Mouse (Mus musculus) embryonic facial prominence, embryonic 10.5 days (tissue): ENCODE results near the gene Il13ra1. TPM values are rescaled to one million over a fixed set of nuclear protein-coding genes. Genes with fewer than 3 reads are reported as not detected.

ENCODE experiments used
- DNase-seq: peaks from one replicate; pipeline ENCODE4 v3.0.0-alpha.2; 2017; ENCODE audit warnings: low spot score
- H3K27ac ChIP-seq: fragments of 300-500 bp; sonication (generic); replicated peaks from 2 replicates; pipeline ENCODE4 v1.5.1; 2016; ENCODE audit warnings: mild to moderate bottlenecking
- H3K27me3 ChIP-seq: fragments of 300-500 bp; sonication (generic); replicated peaks from 2 replicates; pipeline ENCODE4 v1.6.1; 2016; ENCODE audit warnings: low read depth, mild to moderate bottlenecking; ENCODE audit not compliant: poor library complexity, severe bottlenecking
- H3K36me3 ChIP-seq: fragments of 300-500 bp; sonication (generic); replicated peaks from 2 replicates; pipeline ENCODE4 v1.6.1; 2016; ENCODE audit warnings: mild to moderate bottlenecking, moderate library complexity
- H3K4me1 ChIP-seq: fragments of 300-500 bp; sonication (generic); 2 replicates; pipeline ENCODE4 v1.6.1; 2016
- H3K4me3 ChIP-seq: fragments of 300-500 bp; sonication (generic); 2 replicates; pipeline ENCODE4 v1.5.1; 2016; ENCODE audit warnings: mild to moderate bottlenecking, moderate library complexity
- H3K9me3 ChIP-seq: fragments of 300-500 bp; sonication (generic); 2 replicates; pipeline ENCODE4 v1.6.1; 2016; ENCODE audit warnings: mild to moderate bottlenecking
- WGBS: fragments of 180-500 bp; shearing (Covaris S2); methylation state at CpG from one replicate; pipeline ENCODE4 v1.1.7; 2016; 5-methylcytosine and 5-hydroxymethylcytosine counted together
- polyA plus RNA-seq: library from polyadenylated mRNA; unstranded; fragments of >200 nt; fragmentation: Nextera tagmentation; extraction: Ambion mirVana; gene quantifications from 2 replicates; pipeline ENCODE4 v1.2.1, GENCODE M21; 2016

Il13ra1 gene
- polyA plus RNA-seq: 3.8 and 5.0 TPM in 2 replicates

DNA sequence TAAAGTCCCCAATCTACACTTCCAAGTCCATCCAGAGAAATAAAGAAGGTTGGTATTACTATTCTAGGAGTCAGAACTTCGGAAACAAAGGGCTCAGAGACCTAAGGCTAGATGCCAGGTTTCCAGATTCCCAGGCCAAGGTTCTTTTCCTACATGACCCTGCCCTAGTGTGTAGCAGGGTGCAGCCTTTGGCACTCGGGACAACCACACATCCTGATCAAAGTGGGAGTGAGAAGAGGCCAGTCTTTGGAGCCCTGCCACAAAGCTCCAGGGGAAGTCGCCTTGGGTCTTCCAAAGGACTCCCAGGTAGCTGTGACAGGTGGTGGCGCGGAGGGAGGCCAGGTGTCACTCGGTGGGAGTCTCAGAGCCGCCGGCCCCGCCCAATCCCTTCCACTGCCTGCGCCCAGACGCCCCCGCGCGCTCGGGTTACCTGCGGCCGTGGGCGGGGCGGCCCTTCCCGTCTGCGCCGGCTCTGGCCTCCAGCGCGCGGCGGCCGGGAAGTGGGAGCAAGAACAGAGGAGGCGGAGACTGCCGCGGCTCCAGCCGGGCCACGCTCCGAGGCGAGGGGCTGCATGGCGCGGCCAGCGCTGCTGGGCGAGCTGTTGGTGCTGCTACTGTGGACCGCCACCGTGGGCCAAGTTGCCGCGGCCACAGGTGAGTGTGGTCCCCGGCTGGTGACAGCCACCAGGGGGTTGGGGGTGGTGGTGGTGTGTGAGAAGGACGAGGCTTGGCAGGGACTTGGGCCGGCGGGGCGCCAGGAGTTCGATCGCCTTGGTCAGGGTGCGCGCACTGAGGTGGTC is at the start of gene Il13ra1:
Gene Il13ra1, plus strand, starts transcription at position 489 of the 800 bp plus-strand sequence.
- no peaks in the 10 kb centered on the region for H3K9me3 ChIP-seq
- peaks cover 21% of the 10 kb centered on the region for H3K27me3 ChIP-seq
- peak; percentile 62 for DNase-seq
- H3K36me3 ChIP-seq: no peaks in the 10 kb centered on the region
- peak within 1 kb of the TSS; percentile 61; the same call in 1 of the 2 replicates for H3K27ac ChIP-seq
- H3K4me3 ChIP-seq: peak within 1 kb of the TSS; percentile 64
- WGBS: 23% methylated on average over 51 of the region's 51 CpGs
- no peaks in the 10 kb centered on the region for H3K4me1 ChIP-seq

- no peaks in the 10 kb centered on the region for H3K36me3 ChIP-seq
- H3K9me3 ChIP-seq: no peaks in the 10 kb centered on the region
- DNase-seq: no peak
- H3K4me1 ChIP-seq: no peaks in the 10 kb centered on the region
- H3K27me3 ChIP-seq: no peaks in the 10 kb centered on the region
- 79% methylated on average over 2 of the region's 2 CpGs for WGBS
- H3K27ac ChIP-seq: no peak overlapping the region
- no peak overlapping the region for H3K4me3 ChIP-seq
Observed at GRCm38 (mm10) chrX:36073997-36074396, 37.9 kb upstream of the Il13ra1 start.

DNA sequence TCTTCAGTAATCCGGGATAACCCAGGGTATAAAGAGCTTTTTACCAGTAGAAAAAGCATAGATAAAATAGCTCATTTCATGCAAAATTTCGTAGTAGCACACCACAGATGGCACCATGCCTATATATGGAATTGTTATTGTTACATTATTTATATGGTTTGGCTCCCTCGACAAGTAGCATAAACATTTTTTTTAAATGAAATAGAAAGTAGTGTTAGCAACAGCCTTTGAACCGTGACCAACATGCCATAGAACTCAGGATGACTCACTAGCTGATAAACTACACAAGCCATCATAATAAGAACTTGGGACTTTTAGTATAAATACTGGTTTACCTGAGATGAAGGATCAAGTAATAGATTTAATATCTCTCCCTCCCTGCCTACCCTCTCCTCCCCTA is 34.7 kb upstream of the Il13ra1 start:
- DNase-seq: no peak
- H3K4me3 ChIP-seq: no peak overlapping the region
- 83% methylated on average over 4 of the region's 4 CpGs for WGBS
- H3K27ac ChIP-seq: no peak overlapping the region
- H3K36me3 ChIP-seq: no peaks in the 10 kb centered on the region
- H3K4me1 ChIP-seq: no peaks in the 10 kb centered on the region
- H3K27me3 ChIP-seq: no peaks in the 10 kb centered on the region
- no peaks in the 10 kb centered on the region for H3K9me3 ChIP-seq

GRCm38 (mm10) chrX:36082917-36083316 is 29.0 kb upstream of the Il13ra1 start:
- Histone ChIP-seq H3K4me1 (no peaks in the 10 kb centered on the region), H3K27me3 (no peaks in the 10 kb centered on the region), H3K9me3 (no peaks in the 10 kb centered on the region), H3K4me3 (no peak overlapping the region), H3K27ac (no peak overlapping the region), H3K36me3 (no peaks in the 10 kb centered on the region)
- DNase-seq: no peak
- WGBS: 68% methylated on average over 1 of the region's 1 CpGs

DNA sequence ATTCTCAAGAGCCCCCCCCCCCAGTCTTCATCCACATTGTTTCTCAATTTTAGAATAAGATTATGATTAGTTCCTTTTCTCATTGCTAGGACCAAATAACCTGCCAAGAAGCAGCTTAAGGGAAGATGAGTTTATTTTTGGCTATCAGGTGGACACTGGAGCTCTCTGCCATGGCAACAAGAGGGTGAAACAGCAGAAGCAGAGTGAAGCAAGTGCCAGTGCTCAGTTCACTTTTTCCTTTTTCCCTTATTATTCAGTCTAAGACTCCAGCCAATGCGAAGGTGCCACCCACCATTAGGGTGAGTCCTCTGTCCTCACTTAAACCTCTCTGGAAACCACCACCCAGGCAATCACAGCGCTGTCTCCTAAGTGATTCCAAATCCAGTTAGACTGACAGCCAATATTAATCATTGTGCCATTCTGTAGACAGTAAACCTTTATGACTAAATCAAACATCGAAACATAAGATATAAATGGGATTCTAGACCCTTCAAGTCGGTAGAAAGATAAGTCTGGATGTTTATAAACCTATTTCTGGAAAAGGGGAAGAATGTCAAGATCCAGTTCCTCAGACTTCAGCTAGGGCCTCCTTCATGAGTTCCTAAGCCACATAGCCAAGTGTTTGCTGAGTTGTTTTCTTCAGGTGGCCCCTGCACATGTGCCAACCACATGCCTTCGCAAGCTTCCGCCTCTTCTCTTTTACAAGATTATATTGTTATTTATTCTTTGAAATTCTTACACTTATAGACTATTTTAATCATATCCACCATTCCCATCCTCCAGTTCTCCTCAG is 23.2 kb upstream of the Il13ra1 start:
- Histone ChIP-seq H3K36me3 (no peaks in the 10 kb centered on the region), H3K9me3 (no peaks in the 10 kb centered on the region), H3K27ac (no peak overlapping the region), H3K4me3 (no peak overlapping the region), H3K27me3 (no peaks in the 10 kb centered on the region), H3K4me1 (no peaks in the 10 kb centered on the region)
- 87% methylated on average over 6 of the region's 6 CpGs for WGBS
- DNase-seq: no peak

DNA sequence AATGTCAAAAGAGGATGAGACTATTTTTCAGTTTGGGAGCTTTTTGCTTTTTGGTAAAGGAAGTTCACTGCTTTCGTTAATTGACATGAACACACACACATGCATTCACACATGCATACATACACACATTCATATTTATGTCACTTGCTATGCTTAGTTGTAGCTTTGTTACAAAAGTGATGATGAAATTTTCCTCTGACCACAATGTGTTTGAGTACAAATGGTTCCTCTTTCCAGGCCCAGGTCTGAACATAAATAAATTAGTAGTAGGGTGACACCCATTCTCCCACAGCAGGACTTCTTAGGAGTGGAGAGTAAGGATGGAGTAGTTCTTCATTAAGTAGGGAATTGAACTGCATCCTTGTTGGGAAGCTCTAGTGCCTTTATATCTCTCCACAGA is 11.0 kb upstream of the Il13ra1 start:
- DNase-seq: no peak
- no peaks in the 10 kb centered on the region for H3K4me1 ChIP-seq
- no peaks in the 10 kb centered on the region for H3K36me3 ChIP-seq
- H3K27ac ChIP-seq: no peak overlapping the region
- WGBS: 96% methylated on average over 1 of the region's 1 CpGs
- peaks cover 2% of the 10 kb centered on the region; the same call in 1 of the 2 replicates for H3K9me3 ChIP-seq
- no peaks in the 10 kb centered on the region for H3K27me3 ChIP-seq
- no peak overlapping the region for H3K4me3 ChIP-seq

DNA sequence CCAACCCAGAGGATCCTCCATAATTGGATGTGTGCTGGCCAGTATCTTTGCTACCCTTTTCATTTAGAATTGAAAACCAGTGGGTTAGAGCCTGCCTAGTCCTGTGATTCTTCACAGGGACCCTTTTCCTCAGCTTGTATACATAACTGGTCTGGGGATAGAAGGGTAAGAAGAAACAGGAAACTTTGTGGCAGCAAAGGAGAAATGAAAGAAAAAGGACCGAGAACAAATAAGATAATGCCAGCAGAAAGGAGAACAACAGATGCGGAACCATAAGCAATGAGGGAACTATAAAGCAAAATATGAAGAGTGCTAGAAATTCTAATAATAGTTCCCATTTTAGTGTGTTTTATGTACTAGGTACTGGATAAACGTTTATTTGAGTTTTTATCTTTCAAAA is 10.6 kb upstream of the Il13ra1 start:
- H3K4me1 ChIP-seq: no peaks in the 10 kb centered on the region
- no peak overlapping the region for H3K4me3 ChIP-seq
- peaks cover 2% of the 10 kb centered on the region; the same call in 1 of the 2 replicates for H3K9me3 ChIP-seq
- H3K36me3 ChIP-seq: no peaks in the 10 kb centered on the region
- 83% methylated on average over 3 of the region's 3 CpGs for WGBS
- no peak for DNase-seq
- H3K27me3 ChIP-seq: no peaks in the 10 kb centered on the region
- H3K27ac ChIP-seq: no peak overlapping the region

GRCm38 (mm10) chrX:36108601-36109000 is 3.3 kb upstream of the Il13ra1 start:
- Histone ChIP-seq H3K4me1 (no peaks in the 10 kb centered on the region), H3K36me3 (no peaks in the 10 kb centered on the region), H3K27me3 (peaks cover 18% of the 10 kb centered on the region), H3K4me3 (no peak overlapping the region), H3K27ac (no peak overlapping the region), H3K9me3 (no peaks in the 10 kb centered on the region)
- WGBS: 50% methylated on average over 3 of the region's 3 CpGs
- no peak for DNase-seq

GRCm38 (mm10) chrX:36112422-36112750 is 476 bp downstream of the Il13ra1 start:
- 12% methylated on average over 9 of the region's 9 CpGs for WGBS
- Histone ChIP-seq H3K36me3 (no peaks in the 10 kb centered on the region), H3K27ac (peak overlapping the region; percentile 61; the same call in 1 of the 2 replicates), H3K4me3 (peak overlapping the region; percentile 64), H3K4me1 (no peaks in the 10 kb centered on the region), H3K9me3 (no peaks in the 10 kb centered on the region), H3K27me3 (peaks cover 21% of the 10 kb centered on the region)
- no peak for DNase-seq

GRCm38 (mm10) chrX:36115171-36115570 is 3.3 kb downstream of the Il13ra1 start:
- WGBS: 86% methylated on average over 4 of the region's 4 CpGs
- H3K27ac ChIP-seq: no peak overlapping the region
- peaks cover 21% of the 10 kb centered on the region for H3K27me3 ChIP-seq
- H3K36me3 ChIP-seq: no peaks in the 10 kb centered on the region
- H3K9me3 ChIP-seq: no peaks in the 10 kb centered on the region
- DNase-seq: no peak
- no peaks in the 10 kb centered on the region for H3K4me1 ChIP-seq
- no peak overlapping the region for H3K4me3 ChIP-seq

- no peak for DNase-seq
- Histone ChIP-seq H3K9me3 (no peaks in the 10 kb centered on the region), H3K27ac (no peak overlapping the region), H3K4me1 (no peaks in the 10 kb centered on the region), H3K27me3 (no peaks in the 10 kb centered on the region), H3K4me3 (no peak overlapping the region), H3K36me3 (no peaks in the 10 kb centered on the region)
- WGBS: 70% methylated on average over 11 of the region's 11 CpGs
Observed at GRCm38 (mm10) chrX:36129037-36129770, 17.3 kb downstream of the Il13ra1 start.

GRCm38 (mm10) chrX:36129771-36130108 is 17.8 kb downstream of the Il13ra1 start:
- Histone ChIP-seq H3K9me3 (no peaks in the 10 kb centered on the region), H3K4me1 (no peaks in the 10 kb centered on the region), H3K27me3 (no peaks in the 10 kb centered on the region), H3K4me3 (no peak overlapping the region), H3K36me3 (no peaks in the 10 kb centered on the region), H3K27ac (no peak overlapping the region)
- WGBS: 66% methylated on average over 1 of the region's 1 CpGs
- DNase-seq: no peak
